Mouse (Mus musculus) embryonic facial prominence, embryonic 15.5 days (tissue): Measurements from ENCODE around the gene Glt1d1. TPM values are rescaled to one million over a fixed set of nuclear protein-coding genes. Genes with fewer than 3 reads are reported as not detected.

Source experiments
- ATAC-seq: fragments of 200-750 bp; cut with Nextera tagmentation; 2 replicates; pipeline ENCODE4 v1.8.0; 2017; ENCODE audit warnings: low read depth, moderate TSS enrichment; ENCODE audit not compliant: insufficient number of reproducible peaks, low FRiP score, low TSS enrichment
- H3K27ac ChIP-seq: fragments of 300-500 bp; sonication (generic); replicated peaks from 2 replicates; pipeline ENCODE4 v1.5.1; 2015; ENCODE audit warnings: mild to moderate bottlenecking, inconsistent platforms
- H3K27me3 ChIP-seq: fragments of 300-500 bp; sonication (generic); 2 replicates; pipeline ENCODE4 v1.6.1; 2015; ENCODE audit warnings: inconsistent platforms
- H3K36me3 ChIP-seq: fragments of 300-500 bp; sonication (generic); 2 replicates; pipeline ENCODE4 v1.6.1; 2015; ENCODE audit warnings: mild to moderate bottlenecking, inconsistent platforms
- H3K4me1 ChIP-seq: fragments of 300-500 bp; sonication (generic); 2 replicates; pipeline ENCODE4 v1.6.1; 2015; ENCODE audit warnings: inconsistent platforms
- H3K4me2 ChIP-seq: fragments of 300-500 bp; sonication (generic); replicated peaks from 2 replicates; pipeline ENCODE4 v1.6.1; 2015; ENCODE audit warnings: mild to moderate bottlenecking, inconsistent platforms
- H3K4me3 ChIP-seq: fragments of 300-500 bp; sonication (generic); replicated peaks from 2 replicates; pipeline ENCODE4 v1.5.1; 2015; ENCODE audit warnings: mild to moderate bottlenecking, inconsistent platforms
- H3K9ac ChIP-seq: fragments of 300-500 bp; sonication (generic); 2 replicates; pipeline ENCODE4 v1.6.1; 2015; ENCODE audit warnings: inconsistent platforms
- H3K9me3 ChIP-seq: fragments of 300-500 bp; sonication (generic); replicated peaks from 2 replicates; pipeline ENCODE4 v1.6.1; 2016; ENCODE audit warnings: inconsistent platforms
- WGBS: fragments of 180-500 bp; shearing (Covaris S2); methylation state at CpG from one replicate; pipeline ENCODE4 v1.1.7; 2015; 5-methylcytosine and 5-hydroxymethylcytosine counted together
- polyA plus RNA-seq: library from polyadenylated mRNA; unstranded; fragments of >200 nt; fragmentation: Nextera tagmentation; extraction: Ambion mirVana; gene quantifications from 2 replicates; pipeline ENCODE4 v1.2.1, GENCODE M21; 2015

The Glt1d1 gene
- polyA plus RNA-seq = 0.30 and 0.47 TPM in 2 replicates

DNA sequence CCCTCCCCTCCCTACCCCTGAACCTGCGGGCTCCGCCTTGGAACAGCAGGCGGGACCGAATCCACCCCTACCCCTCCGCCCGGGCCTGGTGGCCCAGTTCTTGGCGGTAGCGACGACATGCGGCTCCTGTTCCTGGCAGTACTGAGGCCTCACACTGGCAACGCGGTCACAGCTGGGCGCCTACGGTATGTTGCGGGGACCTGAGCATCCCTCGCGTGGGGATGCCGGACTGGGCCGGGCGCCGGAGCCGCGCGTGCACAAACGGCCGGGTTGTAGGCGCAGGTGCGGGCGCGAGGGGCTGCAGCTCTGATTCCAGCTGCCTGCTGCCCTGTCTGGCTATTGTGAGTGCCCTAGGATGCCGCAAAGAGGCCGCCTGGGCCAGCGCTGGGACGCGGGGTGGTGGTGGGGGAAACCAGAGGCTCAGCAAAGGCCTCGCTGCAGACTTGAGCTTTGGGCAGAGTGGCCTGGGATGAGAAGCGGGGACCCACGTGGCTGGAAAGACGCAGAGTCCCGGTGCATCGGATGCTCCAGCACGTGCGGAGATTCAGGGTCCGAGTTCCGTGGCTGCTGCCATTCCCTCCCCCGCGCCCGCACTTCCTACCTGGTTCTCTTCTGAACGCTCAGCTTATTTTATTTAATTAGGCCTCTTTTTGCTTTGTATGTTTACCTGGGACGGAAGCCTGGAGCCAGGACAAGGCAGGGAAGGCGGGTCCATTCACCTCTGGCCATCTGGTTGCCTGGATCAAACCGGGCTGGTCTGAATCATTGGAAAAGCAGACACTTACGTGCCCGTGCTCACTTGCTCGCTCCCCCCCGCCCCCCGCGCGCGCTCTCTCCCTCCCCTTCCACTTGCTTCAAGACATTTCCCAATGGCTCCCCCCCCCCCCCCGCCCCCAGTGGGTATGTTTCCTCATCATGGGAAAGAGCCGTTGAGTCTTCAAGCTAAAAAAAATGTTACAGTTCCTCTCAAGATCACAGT lies at the start of gene Glt1d1, which contains the start of gene Slc15a4:
Gene Glt1d1 (plus strand): TSS at position 96 of the 979 bp plus-strand sequence.
Gene Slc15a4 (minus strand): TSS at position 731 of the 979 bp plus-strand sequence.
- under 1% methylated on average over 61 of the region's 62 CpGs for WGBS
- Histone ChIP-seq H3K27ac (no peak within 1 kb of the TSS), H3K27me3 (peaks cover 15% of the 10 kb centered on the region), H3K9ac (peak within 1 kb of the TSS; percentile 26), H3K36me3 (no peaks in the 10 kb centered on the region), H3K4me1 (peaks cover 11% of the 10 kb centered on the region), H3K9me3 (no peaks in the 10 kb centered on the region), H3K4me2 (peak within 1 kb of the TSS; percentile 96), H3K4me3 (peak within 1 kb of the TSS; percentile 50)
- no peak; the same call in 1 of the 2 replicates for ATAC-seq

DNA sequence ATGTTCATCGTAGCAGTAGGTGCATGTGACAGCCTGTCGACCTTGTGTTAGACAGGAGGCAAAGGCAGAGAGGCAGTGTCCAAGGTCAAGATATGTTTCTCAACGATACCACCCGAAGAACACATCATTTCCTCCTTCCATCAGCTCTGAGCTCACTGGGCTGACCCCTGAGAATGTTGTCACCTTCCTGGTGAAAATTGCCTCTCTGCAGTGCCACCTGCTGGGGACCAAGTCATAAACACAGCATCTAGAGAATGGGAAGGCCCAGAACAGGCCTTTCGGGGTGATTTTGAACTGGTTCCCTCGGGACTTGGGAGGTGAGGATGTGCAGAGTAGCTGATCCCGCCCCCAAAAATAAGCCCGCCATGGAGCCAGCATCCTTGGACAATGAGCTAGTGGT lies 48.4 kb upstream of the Glt1d1 start:
- H3K36me3 ChIP-seq = no peaks in the 10 kb centered on the region
- no peak overlapping the region for H3K27ac ChIP-seq
- no peak overlapping the region for H3K4me3 ChIP-seq
- 79% methylated on average over 8 of the region's 8 CpGs for WGBS
- H3K4me1 ChIP-seq = no peaks in the 10 kb centered on the region
- no peak overlapping the region for H3K4me2 ChIP-seq
- H3K9me3 ChIP-seq = no peaks in the 10 kb centered on the region
- H3K9ac ChIP-seq = no peak overlapping the region
- ATAC-seq = no peak
- H3K27me3 ChIP-seq = no peaks in the 10 kb centered on the region

DNA sequence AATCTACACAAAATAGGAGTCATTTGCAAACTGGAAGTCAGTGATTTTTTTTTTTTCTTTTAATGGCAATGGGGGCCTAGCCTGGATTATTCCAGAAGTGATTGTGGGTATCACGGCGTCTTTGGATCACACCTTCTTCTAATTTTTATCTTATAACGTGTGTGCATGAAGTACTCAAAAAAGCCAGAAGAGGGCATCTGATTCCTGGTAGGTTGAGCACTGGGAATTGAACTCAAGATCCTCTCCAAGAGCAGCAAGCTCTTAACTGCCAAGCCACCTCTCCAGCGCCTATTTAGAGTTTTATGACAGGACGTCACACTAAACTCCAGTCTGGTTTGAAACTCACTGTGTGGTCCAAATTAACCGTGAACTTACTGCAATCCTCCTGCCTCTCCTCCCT lies 44.2 kb upstream of the Glt1d1 start:
- Histone ChIP-seq H3K9me3 (no peaks in the 10 kb centered on the region), H3K27ac (no peak overlapping the region)

DNA sequence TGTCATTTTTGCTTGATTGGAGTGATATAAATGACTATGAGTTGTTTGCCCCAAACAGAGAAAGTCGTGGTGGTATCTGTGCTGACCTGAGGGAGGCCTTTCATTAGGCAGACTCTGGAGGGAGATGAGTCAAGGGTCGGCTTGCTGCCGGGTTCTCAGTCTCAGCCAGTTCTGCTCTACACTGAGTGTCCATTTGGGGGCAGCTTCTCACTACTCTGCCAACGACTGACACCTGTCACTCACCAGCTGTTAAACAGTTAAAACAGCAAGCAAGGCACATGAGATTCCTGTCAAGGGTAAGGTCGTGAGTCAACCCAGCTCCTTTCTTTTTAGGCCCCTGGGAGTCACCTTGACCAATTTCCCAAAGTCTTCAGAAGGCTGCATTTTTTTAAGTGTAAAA lies 39.7 kb upstream of the Glt1d1 start:
- Histone ChIP-seq H3K4me2 (no peak overlapping the region), H3K36me3 (peaks cover 53% of the 10 kb centered on the region), H3K9me3 (no peaks in the 10 kb centered on the region), H3K4me1 (no peaks in the 10 kb centered on the region), H3K27ac (no peak overlapping the region), H3K9ac (no peak overlapping the region), H3K27me3 (no peaks in the 10 kb centered on the region), H3K4me3 (no peak overlapping the region)
- 67% methylated on average over 5 of the region's 5 CpGs for WGBS
- no peak for ATAC-seq

More for the DNA sequence above, 44.2 kb upstream of the Glt1d1 start:
- Histone ChIP-seq H3K27me3 (no peaks in the 10 kb centered on the region), H3K4me2 (no peak overlapping the region), H3K36me3 (peaks cover 9% of the 10 kb centered on the region; the same call in 1 of the 2 replicates), H3K4me3 (no peak overlapping the region), H3K9ac (no peak overlapping the region), H3K4me1 (no peaks in the 10 kb centered on the region)
- 64% methylated on average over 6 of the region's 6 CpGs for WGBS
- ATAC-seq = no peak

DNA sequence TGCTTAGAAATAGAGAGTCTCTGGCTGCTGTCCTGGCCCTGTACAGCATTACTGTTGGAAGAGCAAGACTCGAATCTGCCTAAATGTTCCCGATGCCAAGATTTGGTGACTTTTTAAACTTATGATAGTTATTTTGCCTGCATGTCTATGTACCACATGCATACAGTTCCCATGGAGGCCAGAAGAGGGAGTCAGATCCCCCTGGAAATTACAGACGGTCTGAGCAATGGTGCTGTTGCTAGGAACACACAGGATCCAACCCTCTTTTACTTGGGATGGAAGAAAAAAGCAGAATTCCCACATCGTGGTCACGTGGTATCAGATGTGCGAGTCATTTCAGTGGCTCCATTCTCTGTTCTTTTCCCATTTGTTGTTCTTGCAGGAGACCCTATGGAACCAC lies 39.2 kb upstream of the Glt1d1 start:
- Histone ChIP-seq H3K4me2 (no peak overlapping the region), H3K4me1 (no peaks in the 10 kb centered on the region), H3K36me3 (peaks cover 57% of the 10 kb centered on the region), H3K27me3 (no peaks in the 10 kb centered on the region), H3K9ac (no peak overlapping the region), H3K27ac (no peak overlapping the region), H3K9me3 (no peaks in the 10 kb centered on the region), H3K4me3 (no peak overlapping the region)
- 75% methylated on average over 6 of the region's 6 CpGs for WGBS
- ATAC-seq = no peak

DNA sequence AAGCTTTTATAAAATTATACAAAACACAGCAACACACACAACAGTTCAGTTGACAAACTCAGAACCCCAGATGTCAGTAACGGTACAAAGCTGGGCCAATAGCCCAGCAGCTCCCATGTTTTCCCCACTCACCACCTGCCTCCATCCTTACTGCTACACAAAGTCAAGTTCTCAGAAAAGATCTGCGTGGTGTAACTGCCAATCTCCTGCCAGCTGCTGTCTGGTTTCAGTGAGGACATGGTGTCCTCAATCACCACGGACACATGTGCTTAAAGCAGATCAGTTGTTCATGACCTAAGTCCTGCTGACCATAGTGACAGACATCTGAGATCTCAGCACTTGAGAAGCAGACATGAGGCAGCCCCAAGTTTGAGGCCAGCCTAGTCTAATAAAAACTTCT lies 36.4 kb upstream of the Glt1d1 start:
- ATAC-seq = no peak
- H3K4me3 ChIP-seq = no peak overlapping the region
- H3K27ac ChIP-seq = no peak overlapping the region
- no peaks in the 10 kb centered on the region for H3K9me3 ChIP-seq
- H3K4me2 ChIP-seq = no peak overlapping the region
- H3K4me1 ChIP-seq = no peaks in the 10 kb centered on the region
- no peak overlapping the region for H3K9ac ChIP-seq
- H3K27me3 ChIP-seq = no peaks in the 10 kb centered on the region
- peaks cover 85% of the 10 kb centered on the region for H3K36me3 ChIP-seq
- WGBS = 86% methylated on average over 3 of the region's 3 CpGs

DNA sequence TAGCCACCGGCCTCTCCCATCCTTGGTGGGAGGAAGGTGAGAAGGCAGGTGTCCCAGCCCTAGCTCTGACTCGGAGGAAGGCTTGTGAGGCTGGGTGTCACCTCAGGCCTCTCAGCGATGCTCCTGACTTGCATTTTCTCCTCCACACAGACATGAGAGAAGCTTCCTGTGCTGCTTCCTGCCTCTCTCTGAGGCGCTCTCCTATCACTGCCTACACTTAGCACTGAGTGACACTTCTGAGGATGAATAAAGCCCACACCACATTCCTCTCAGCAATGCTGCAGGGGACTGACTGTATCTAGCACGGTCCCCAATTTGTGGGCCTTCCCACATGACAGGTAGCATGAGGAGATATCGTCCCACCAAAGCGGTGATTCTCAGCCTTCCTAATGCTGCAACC lies 35.2 kb upstream of the Glt1d1 start:
- Histone ChIP-seq H3K9ac (no peak overlapping the region), H3K36me3 (peaks cover 95% of the 10 kb centered on the region), H3K4me1 (no peaks in the 10 kb centered on the region), H3K27ac (no peak overlapping the region), H3K4me2 (no peak overlapping the region), H3K4me3 (no peak overlapping the region), H3K27me3 (no peaks in the 10 kb centered on the region), H3K9me3 (no peaks in the 10 kb centered on the region)
- WGBS = 89% methylated on average over 7 of the region's 7 CpGs
- ATAC-seq = no peak

DNA sequence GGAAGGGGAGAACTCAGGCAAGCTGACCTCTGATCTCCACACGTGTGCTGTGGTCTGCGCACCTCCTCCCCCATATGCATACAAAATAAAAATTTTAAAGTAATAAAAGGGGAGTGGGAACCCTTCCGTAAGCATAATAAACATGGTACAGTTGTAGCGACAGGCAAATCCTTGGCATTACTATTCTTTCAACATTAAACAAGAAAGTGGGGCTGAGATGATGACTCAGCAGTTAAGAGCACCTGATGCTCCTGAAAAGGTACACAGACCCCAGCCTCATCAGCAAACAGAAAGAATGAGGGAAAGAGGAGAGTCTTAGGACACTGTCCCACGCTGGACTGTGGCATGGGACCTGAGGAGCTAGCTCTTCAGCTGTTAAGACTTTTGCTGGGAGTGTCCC lies 29.1 kb upstream of the Glt1d1 start:
- Histone ChIP-seq H3K4me1 (no peaks in the 10 kb centered on the region), H3K9me3 (no peaks in the 10 kb centered on the region), H3K27me3 (no peaks in the 10 kb centered on the region), H3K4me3 (no peak overlapping the region), H3K36me3 (peaks cover 82% of the 10 kb centered on the region), H3K27ac (no peak overlapping the region), H3K4me2 (no peak overlapping the region), H3K9ac (no peak overlapping the region)
- no peak for ATAC-seq
- WGBS = 93% methylated on average over 5 of the region's 5 CpGs

DNA sequence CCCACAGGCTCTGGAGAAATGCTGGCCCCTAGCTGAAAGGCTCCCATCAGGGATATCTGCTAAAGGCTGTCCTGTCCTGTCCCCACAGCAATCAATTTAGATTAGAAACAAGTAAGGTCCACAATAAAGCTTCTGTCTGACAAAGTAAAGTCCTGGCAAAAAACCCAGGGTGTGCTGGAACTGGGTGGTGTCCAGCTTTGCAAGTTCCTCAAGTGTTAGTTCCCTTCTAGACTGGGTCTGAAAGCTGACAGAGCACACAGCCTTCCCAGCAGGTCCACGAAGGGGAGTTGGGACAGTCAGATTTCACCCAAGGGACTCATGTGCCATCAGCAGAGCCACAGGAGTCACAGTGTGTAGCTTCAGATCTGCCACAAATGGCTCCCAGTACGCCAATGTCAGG lies 24.6 kb upstream of the Glt1d1 start:
- Histone ChIP-seq H3K4me2 (no peak overlapping the region), H3K4me1 (peaks cover 11% of the 10 kb centered on the region; the same call in 1 of the 2 replicates), H3K9me3 (no peaks in the 10 kb centered on the region), H3K4me3 (no peak overlapping the region), H3K9ac (no peak overlapping the region), H3K27ac (no peak overlapping the region), H3K27me3 (no peaks in the 10 kb centered on the region), H3K36me3 (peaks cover 49% of the 10 kb centered on the region)
- ATAC-seq = no peak
- 86% methylated on average over 2 of the region's 2 CpGs for WGBS

DNA sequence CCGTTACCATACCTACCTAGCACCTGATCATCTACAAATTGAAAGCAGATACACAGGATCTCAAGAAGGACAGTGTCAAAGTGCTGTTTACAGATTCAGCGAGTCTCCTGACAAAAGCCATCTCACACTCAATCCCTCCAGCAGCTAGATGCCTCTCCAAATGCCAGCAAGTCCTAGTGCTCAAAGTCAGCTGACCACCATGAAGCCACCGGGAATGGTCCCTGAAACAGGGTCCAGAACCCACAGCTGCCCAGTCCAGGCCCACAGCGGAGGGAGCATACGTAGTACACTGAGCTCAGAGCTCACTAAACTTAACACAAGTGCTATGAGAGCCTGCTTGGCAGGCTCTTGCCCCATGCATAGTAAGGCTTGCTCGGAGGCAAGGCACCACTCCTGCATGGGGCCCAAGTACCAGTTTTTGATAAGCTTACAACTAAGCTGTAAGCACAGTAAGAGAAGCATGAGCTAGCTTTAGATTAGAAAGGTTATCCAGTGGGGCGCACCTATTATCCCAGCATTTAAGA lies 22.8 kb upstream of the Glt1d1 start:
- H3K9ac ChIP-seq = no peak overlapping the region
- no peak overlapping the region for H3K4me2 ChIP-seq
- peaks cover 32% of the 10 kb centered on the region for H3K36me3 ChIP-seq
- H3K4me3 ChIP-seq = no peak overlapping the region
- H3K9me3 ChIP-seq = no peaks in the 10 kb centered on the region
- H3K4me1 ChIP-seq = peaks cover 18% of the 10 kb centered on the region; the same call in 1 of the 2 replicates
- WGBS = 78% methylated on average over 7 of the region's 7 CpGs
- no peaks in the 10 kb centered on the region for H3K27me3 ChIP-seq
- no peak overlapping the region for H3K27ac ChIP-seq
- ATAC-seq = no peak

DNA sequence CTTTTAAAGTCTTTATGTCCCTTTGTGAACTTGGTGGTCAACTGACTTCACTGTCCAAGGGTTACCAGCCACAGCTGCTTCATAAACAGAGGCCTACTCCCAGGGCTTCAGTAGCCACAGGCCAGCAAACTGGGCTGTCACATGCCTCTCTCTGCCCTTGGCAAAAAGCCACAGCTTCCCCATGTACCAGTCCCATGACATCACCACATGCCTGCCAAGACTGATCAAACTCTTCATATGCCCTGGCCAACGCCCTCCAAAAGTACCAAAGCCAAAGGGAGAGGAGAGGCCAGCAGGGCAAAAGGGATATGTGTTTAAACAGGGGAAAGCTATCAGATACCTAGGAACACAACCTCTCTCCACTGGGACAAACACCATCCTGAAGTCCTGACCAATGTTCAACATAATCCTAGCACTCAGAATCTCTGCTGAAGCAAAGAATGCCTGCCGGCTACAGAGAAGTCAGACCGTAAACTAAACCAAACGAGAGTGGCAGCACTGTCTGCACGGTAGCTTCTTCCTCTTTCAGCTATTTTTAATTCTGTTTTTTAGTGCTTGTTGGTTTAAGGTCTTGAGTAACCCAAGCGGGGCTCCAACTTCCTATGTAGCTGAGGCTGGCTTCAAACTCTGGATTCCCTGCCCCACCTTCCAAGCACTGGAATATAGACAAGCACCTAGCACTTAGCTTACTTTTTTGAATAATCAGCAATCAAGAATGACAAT lies 21.1 kb upstream of the Glt1d1 start:
- no peaks in the 10 kb centered on the region for H3K9me3 ChIP-seq
- no peak overlapping the region for H3K9ac ChIP-seq
- WGBS = 60% methylated on average over 6 of the region's 6 CpGs
- no peak for ATAC-seq
- 0 out of 2 replicates have a peak overlapping the region, but pooled peaks have one; percentile 34 for H3K27ac ChIP-seq
- H3K4me3 ChIP-seq = no peak overlapping the region
- no peaks in the 10 kb centered on the region for H3K27me3 ChIP-seq
- H3K36me3 ChIP-seq = peaks cover 21% of the 10 kb centered on the region
- peaks cover 34% of the 10 kb centered on the region for H3K4me1 ChIP-seq
- H3K4me2 ChIP-seq = no peak overlapping the region
